Mouse (Mus musculus) kidney, embryonic 14.5 days (tissue): ENCODE results near the gene Ythdf2. TPM values are rescaled to one million over a fixed set of nuclear protein-coding genes. Genes with fewer than 3 reads are reported as not detected.
A peak's percentile ranks its signal among the peaks of the same experiment; 100 is the strongest.

Source experiments
- ATAC-seq: fragments of 200-750 bp; cut with Nextera tagmentation; 2 replicates; pipeline ENCODE4 v1.8.0; 2017; ENCODE audit warnings: moderate number of reproducible peaks, mild to moderate bottlenecking, moderate TSS enrichment, moderate library complexity; ENCODE audit not compliant: low FRiP score, low TSS enrichment
- H3K27ac ChIP-seq: fragments of 300-500 bp; sonication (generic); 2 replicates; pipeline ENCODE4 v1.5.1; 2014; ENCODE audit warnings: low read depth, mild to moderate bottlenecking, low read length, moderate library complexity, mixed read lengths
- H3K27me3 ChIP-seq: fragments of 300-500 bp; sonication (generic); 2 replicates; pipeline ENCODE4 v1.6.1; 2014; ENCODE audit warnings: mild to moderate bottlenecking, low read length; ENCODE audit not compliant: control insufficient read depth, insufficient read depth
- H3K36me3 ChIP-seq: fragments of 300-500 bp; sonication (generic); 2 replicates; pipeline ENCODE4 v1.6.1; 2014; ENCODE audit warnings: low read length, mixed read lengths; ENCODE audit not compliant: control insufficient read depth, insufficient read depth
- H3K4me1 ChIP-seq: fragments of 300-500 bp; sonication (generic); 2 replicates; pipeline ENCODE4 v1.6.1; 2014; ENCODE audit warnings: low read length, mixed read lengths; ENCODE audit not compliant: control insufficient read depth, insufficient read depth
- H3K4me2 ChIP-seq: fragments of 300-500 bp; sonication (generic); replicated peaks from 2 replicates; pipeline ENCODE4 v1.6.1; 2014; ENCODE audit warnings: low read depth, mild to moderate bottlenecking, low read length
- H3K4me3 ChIP-seq: fragments of 300-500 bp; sonication (generic); 2 replicates; pipeline ENCODE4 v1.5.1; 2014; ENCODE audit warnings: mild to moderate bottlenecking, low read length
- H3K9ac ChIP-seq: fragments of 300-500 bp; sonication (generic); 2 replicates; pipeline ENCODE4 v1.6.1; 2014; ENCODE audit warnings: low read depth, mild to moderate bottlenecking, low read length, moderate library complexity
- H3K9me3 ChIP-seq: fragments of 300-500 bp; sonication (generic); 2 replicates; pipeline ENCODE4 v1.6.1; 2016; ENCODE audit warnings: low read length; ENCODE audit not compliant: control insufficient read depth
- WGBS: fragments of 180-500 bp; shearing (Covaris S2); extraction: QIAGEN DNeasy Blood & Tissue Kit; methylation state at CpG from one replicate; pipeline ENCODE4 v1.1.7; 2014; 5-methylcytosine and 5-hydroxymethylcytosine counted together
- microRNA-seq: library from miRNA; unstranded; fragments of <30 nt; microRNA quantifications from one replicate; pipeline ENCODE4, GENCODE M21; 2016
- polyA plus RNA-seq: library from polyadenylated mRNA; unstranded; fragments of >200 nt; fragmentation: Nextera tagmentation; extraction: Ambion mirVana; gene quantifications from 2 replicates; pipeline ENCODE4 v1.2.1, GENCODE M21; 2014

Gene Ythdf2
- polyA plus RNA-seq, 1 experiment from 2014 or later = 133 TPM

- Histone ChIP-seq H3K9ac (no peak overlapping the region), H3K4me3 (no peak overlapping the region), H3K27me3 (peaks cover 32% of the 10 kb centered on the region), H3K4me1 (no peaks in the 10 kb centered on the region; the same call in 1 of the 2 replicates), H3K27ac (no peak overlapping the region), H3K36me3 (no peaks in the 10 kb centered on the region), H3K4me2 (no peak overlapping the region), H3K9me3 (no peaks in the 10 kb centered on the region)
- WGBS = 67% methylated on average over 5 of the region's 5 CpGs
- no peak for ATAC-seq
Observed at GRCm38 (mm10) chr4:132146201-132146600, 65.9 kb downstream of the Ythdf2 start.

DNA sequence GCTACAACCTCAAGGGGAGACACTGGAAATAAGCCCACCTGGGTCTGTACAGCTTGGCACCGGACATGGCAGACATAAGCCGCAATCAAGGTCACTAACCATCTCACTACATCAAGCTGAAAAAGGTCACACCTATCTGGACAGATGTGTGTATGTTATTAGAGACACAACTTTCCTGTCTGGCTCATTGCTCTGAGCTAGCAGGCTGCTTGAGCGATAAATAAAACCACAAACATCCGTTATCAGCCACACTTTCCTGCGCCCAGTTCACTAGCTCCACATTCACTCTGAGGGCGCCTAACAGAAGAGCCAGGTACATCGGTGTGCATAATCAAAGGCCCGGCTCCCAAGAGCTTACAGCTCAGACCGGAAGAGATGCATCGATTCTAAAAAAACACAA, 67.0 kb downstream of the Ythdf2 start:
- H3K4me2 ChIP-seq = peak overlapping the region; percentile 93; the same call in 1 of the 2 replicates
- peak overlapping the region; percentile 53; the same call in 1 of the 2 replicates for H3K4me3 ChIP-seq
- 32% methylated on average over 10 of the region's 10 CpGs for WGBS
- peaks cover 32% of the 10 kb centered on the region for H3K27me3 ChIP-seq
- no peaks in the 10 kb centered on the region for H3K36me3 ChIP-seq
- H3K9ac ChIP-seq = no peak overlapping the region
- ATAC-seq = no peak
- H3K4me1 ChIP-seq = no peaks in the 10 kb centered on the region; the same call in 1 of the 2 replicates
- H3K27ac ChIP-seq = no peak overlapping the region
- H3K9me3 ChIP-seq = no peaks in the 10 kb centered on the region

- H3K4me3 ChIP-seq = peak within 1 kb of the TSS; percentile 53
- H3K27me3 ChIP-seq = peaks cover 32% of the 10 kb centered on the region
- no peaks in the 10 kb centered on the region for H3K36me3 ChIP-seq
- peak; percentile 54; the same call in 1 of the 2 replicates for ATAC-seq
- no peak within 1 kb of the TSS for H3K27ac ChIP-seq
- H3K9me3 ChIP-seq = no peaks in the 10 kb centered on the region
- H3K9ac ChIP-seq = peak within 1 kb of the TSS; percentile 40
- under 1% methylated on average over 80 of the region's 89 CpGs for WGBS
- peak within 1 kb of the TSS; percentile 93 for H3K4me2 ChIP-seq
- H3K4me1 ChIP-seq = no peaks in the 10 kb centered on the region; the same call in 1 of the 2 replicates
Observed at GRCm38 (mm10) chr4:132144080-132144841, 67.8 kb downstream of the Ythdf2 start, which contains the start of gene Oprd1. Oprd1 (minus strand) TSS chr4:132144486.

DNA sequence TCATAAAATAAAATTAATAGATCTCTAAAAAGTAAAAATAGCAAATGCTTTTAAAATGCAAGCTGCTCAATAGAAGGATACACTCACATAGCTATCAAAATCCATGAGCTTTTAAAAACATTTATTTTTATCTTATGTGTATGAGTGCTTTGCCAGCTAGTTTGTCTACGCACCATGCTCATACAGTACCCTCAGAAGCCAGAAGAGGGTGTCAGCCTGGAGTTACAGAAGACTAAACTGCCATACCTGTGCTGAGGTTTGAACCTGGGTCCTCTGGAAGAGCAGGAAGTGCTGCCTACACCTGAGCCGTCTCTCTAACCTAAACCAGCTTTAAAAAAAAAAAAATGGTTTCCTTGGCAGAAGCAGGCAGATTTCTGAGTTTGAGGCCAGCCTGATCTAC, 73.5 kb downstream of the Ythdf2 start:
- Histone ChIP-seq H3K9me3 (no peaks in the 10 kb centered on the region), H3K4me1 (no peaks in the 10 kb centered on the region), H3K36me3 (no peaks in the 10 kb centered on the region), H3K27me3 (peaks cover 12% of the 10 kb centered on the region), H3K9ac (no peak overlapping the region), H3K4me2 (no peak overlapping the region), H3K27ac (no peak overlapping the region), H3K4me3 (no peak overlapping the region)
- no peak for ATAC-seq
- WGBS = 86% methylated on average over 2 of the region's 2 CpGs

DNA sequence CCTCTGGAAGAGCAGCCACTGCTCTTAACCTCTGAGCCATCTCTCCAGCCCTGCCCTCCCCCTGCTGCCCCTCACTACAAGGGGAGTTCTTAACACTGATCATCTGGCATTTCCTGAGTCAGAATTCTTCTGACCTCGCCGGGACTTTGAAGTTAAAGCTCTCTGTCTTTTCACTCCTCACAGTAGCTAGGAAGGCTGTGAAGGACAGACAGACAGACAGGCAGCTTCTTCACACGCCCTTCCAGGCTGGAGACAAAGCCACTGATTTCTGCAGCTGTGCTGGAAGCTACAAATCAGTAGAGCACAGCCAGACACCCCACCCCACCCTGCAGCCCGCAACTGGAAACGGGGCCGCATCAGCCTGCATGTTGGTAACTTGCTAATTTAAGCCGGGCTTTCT, 75.1 kb downstream of the Ythdf2 start:
- 72% methylated on average over 7 of the region's 7 CpGs for WGBS
- Histone ChIP-seq H3K4me1 (no peaks in the 10 kb centered on the region), H3K4me3 (no peak overlapping the region), H3K27ac (no peak overlapping the region), H3K27me3 (no peaks in the 10 kb centered on the region), H3K4me2 (no peak overlapping the region), H3K9ac (no peak overlapping the region), H3K36me3 (no peaks in the 10 kb centered on the region), H3K9me3 (no peaks in the 10 kb centered on the region)
- no peak for ATAC-seq

Small RNA genes within 50 kb of the gene (microRNA-seq; reads per million reads assigned to microRNA genes)
- gene Gm22033 = not detected

Other genes with a start within 250 kb of the Ythdf2 start
- 0.09 TPM in 1 of 2 replicates, not detected in the other for gene Gm10300, start 137.6 kb downstream of the Ythdf2 start, polyA plus RNA-seq
- 52.5 and 78.5 TPM in 2 replicates for gene Epb41, start 137.0 kb downstream of the Ythdf2 start, polyA plus RNA-seq
- 0.09 and 0.30 TPM in 2 replicates for gene Oprd1, start 67.8 kb downstream of the Ythdf2 start, polyA plus RNA-seq
- 29.7 and 41.0 TPM in 2 replicates for gene Gmeb1, start 49.3 kb upstream of the Ythdf2 start, polyA plus RNA-seq
- 42.7 and 46.6 TPM in 2 replicates for gene Taf12, start 62.1 kb upstream of the Ythdf2 start, polyA plus RNA-seq
- gene Rab42, start 91.1 kb upstream of the Ythdf2 start, polyA plus RNA-seq = 2.4 and 3.5 TPM in 2 replicates
- gene Trnau1ap, start 117.2 kb upstream of the Ythdf2 start, polyA plus RNA-seq = 79.5 and 86.2 TPM in 2 replicates
- gene Rcc1, start 141.3 kb upstream of the Ythdf2 start, polyA plus RNA-seq = 63.6 and 66.2 TPM in 2 replicates
- 22.3 and 31.8 TPM in 2 replicates for gene Phactr4, start 210.2 kb upstream of the Ythdf2 start, polyA plus RNA-seq